Mouse (Mus musculus) cerebellum, adult 18-20 months (tissue): ENCODE data around the gene Hjurp.

Experiments used
- DNase-seq, 2 experiments: peaks; one replicate each; pipeline ENCODE4 v3.0.0; 2021

The Hjurp gene

DNA sequence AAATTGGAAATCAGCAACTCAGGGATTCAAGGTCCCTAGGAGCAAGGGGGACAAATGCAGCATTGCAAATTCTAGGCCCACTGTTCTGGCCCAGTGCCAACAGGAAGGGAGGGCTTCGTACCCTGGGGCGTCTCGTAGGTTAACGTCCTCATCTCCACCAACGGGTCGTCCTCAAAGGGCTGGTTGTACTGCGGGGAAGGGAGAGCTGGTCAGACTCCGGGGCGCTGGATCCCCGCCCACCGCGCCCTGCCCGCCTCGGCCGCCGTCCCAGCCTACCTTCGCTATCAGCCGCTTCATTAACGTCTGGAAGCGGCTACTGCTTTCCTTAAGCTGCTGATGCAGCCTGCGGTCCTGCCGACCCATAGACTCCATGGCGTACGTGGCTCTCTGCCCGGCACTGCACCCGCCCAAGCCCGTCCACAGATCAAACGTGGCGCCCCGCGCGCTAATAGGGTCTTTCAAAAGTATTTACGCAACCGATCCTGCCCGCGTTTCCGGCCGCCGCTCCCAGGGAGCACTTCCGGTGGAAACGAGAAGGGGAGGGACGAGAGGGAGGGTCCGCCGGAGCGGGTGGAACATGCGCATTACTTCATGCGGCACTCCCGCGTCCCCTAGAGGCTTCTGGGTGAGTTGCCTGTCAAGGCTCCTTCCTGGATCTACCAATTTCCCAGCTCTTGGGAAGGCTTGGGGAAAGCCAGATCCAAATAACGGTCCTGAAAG, at the start of gene Hjurp, which contains the start of gene Trpm8:
Gene Hjurp (minus strand): TSS at position 536 of the 720 bp plus-strand sequence.
Gene Trpm8 (plus strand): TSS at position 564 of the 720 bp plus-strand sequence.
- DNase-seq = peak; percentile 100

- DNase-seq = no peak
Observed at GRCm38 (mm10) chr1:88323101-88323500, 45.7 kb upstream of the Hjurp start.

GRCm38 (mm10) chr1:88322146-88322545, 44.7 kb upstream of the Hjurp start:
- DNase-seq = peak; percentile 58 to 74

- DNase-seq = no peak
Observed at GRCm38 (mm10) chr1:88320821-88321395, 43.5 kb upstream of the Hjurp start.

GRCm38 (mm10) chr1:88318531-88319060, 41.2 kb upstream of the Hjurp start:
- peak; percentile 91 to 93 for DNase-seq

- DNase-seq = no peak
Observed at GRCm38 (mm10) chr1:88317279-88317678, 39.8 kb upstream of the Hjurp start.

DNA sequence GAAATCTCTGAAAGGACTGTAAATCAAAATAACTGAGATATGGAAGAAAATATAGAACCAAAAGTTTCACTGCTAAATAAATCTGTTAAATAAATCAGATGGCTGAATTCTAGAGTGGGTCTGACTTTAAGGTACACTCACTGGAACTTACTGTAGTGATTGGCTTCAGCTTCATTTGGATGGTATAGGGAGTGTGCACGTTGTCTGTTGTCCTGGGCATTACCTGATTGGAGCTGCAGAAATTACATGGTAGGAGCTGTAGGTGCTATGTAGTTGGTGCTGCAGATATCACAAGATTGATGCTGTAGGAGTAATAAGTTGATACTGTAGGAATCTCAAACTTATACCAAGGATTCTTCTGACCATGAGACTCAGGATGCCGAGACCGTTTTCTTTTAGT, 32.9 kb upstream of the Hjurp start:
- no peak for DNase-seq

DNA sequence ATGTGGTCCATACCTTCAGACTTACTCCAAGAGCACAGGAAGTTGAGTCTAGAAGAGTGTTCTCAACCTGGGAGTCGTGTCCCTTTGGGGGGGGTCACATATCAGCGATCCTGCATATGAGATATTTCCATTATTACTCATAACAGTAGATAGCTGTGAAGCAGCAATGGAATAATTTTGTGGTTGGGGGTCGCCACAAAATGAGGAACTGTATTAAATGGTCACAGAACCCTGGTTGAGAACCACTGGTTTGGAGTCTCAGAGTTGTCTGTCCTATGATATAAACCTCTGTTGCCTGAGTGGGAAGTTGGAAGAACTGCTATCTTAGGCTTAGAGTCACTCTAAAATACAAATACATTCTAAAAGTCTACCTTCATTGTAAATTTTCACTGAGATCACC, 32.5 kb upstream of the Hjurp start:
- DNase-seq = no peak

- no peak for DNase-seq
Observed at GRCm38 (mm10) chr1:88309020-88309419, 31.6 kb upstream of the Hjurp start.

GRCm38 (mm10) chr1:88307180-88307579, 29.7 kb upstream of the Hjurp start:
- DNase-seq = no peak

- DNase-seq = no peak
Observed at GRCm38 (mm10) chr1:88306543-88306942, 29.1 kb upstream of the Hjurp start.

DNA sequence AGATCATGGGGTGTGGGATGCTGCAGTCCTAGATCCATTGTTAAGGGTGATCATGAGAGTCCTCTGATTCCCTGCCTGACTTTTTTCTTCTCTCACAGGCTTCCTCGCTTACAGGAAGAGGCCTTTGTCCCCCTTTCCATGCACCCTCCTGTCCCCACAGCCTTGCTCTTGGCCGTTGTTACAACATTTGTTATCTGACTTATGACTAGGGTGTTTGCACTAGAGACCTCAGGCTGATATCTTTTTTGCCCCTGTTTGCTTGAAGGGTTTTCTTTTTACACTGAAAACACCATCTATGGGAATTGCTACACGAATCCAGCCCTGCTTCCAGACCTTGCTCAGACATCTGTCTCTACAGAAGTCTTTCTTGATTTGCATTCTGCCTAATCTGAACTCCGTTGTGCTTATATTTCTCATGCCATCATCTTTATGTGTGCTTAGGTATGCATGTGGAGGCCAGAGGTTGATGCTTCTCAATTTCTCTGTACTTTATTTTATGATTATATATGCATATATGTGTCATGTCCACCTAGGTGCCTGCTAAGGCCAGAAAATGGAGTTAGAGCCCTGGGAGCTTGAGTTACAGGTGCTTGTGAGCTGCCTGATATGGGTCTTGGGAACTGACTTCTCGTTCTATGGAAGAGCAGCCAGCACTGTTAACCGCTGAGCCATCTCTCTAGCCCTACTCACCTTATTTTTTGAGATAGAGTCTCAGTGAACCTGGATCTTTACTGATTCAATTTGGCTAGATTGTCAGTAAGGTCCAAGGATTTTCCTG, 27.8 kb upstream of the Hjurp start:
- no peak for DNase-seq

DNA sequence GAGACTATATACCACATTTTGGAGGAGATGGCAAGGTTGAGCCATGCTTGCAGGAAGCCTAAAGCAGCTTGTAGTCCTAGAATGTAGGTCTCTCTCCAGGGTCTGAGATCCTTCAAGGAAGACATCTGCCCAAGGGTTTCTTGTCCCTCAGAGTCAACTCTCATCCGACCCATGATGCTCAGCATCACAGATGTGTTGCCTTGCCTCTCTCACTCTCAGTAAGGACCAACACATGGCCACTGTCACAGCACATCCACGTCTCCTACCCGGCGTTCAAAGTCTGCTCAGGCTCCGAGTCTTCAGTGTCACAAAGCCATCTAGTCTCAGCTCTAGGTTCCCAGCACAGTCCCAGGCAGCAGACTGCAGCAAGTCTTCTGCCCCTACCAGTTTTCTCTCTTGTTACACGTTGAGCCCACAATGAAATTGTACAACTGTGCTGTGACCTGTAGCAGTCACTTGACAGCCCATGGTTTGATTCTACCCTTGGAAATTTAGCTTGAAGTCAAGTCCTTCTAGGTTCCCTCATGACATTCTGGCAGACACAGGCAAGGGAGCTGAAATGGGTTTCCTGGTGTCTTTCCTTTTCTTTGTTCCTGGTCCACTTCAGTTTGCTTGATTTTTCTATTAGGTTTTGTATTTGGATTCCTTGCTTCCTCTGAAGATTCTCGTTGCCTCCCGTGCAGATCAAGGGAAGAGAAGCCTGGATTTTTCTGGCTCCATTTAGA, 27.0 kb upstream of the Hjurp start:
- DNase-seq = no peak

GRCm38 (mm10) chr1:88303762-88304161, 26.3 kb upstream of the Hjurp start:
- DNase-seq = no peak

GRCm38 (mm10) chr1:88302057-88302740, 24.8 kb upstream of the Hjurp start:
- no peak for DNase-seq

DNA sequence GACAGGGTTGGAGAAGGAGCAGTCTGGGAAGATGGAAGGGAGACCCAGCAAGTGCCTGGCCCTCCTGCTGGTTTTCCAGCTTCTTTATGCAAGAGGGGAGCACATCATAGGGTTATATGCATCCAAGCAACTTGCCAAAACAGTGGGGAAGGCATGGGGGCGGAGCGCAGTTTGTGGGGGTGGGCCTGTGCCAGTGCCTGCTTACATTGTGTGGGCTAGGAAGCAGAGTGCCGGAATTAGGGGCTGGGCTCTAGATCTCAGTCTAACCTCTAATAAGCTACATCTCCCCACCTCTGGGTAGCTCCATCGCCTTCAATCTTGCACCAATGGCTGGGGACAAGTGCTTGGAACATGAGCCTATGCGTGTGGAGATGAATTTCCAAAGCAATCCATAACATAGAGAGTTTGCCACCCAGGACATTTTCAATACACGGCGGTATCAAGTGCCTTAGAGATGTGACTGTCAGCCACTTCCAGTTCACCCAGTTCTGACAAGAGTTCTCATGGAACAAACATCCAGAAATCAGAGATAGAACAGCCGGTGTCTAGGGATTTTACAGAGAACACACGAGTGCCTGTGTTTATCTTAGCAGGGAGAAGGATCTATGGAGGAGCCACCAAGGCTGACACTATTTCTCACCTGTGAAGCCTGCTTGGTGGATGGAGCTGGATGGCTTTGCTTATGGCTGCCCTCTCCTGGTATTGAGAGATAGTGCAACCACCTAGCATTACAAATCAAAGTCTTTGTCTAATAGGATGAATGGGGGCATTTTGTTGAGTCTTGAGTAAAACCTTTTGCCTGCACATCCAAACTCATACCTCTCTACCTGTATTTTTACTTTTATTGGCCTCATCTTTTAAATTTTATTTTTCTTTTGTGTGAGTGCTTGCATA, 23.9 kb upstream of the Hjurp start:
- DNase-seq = no peak

DNA sequence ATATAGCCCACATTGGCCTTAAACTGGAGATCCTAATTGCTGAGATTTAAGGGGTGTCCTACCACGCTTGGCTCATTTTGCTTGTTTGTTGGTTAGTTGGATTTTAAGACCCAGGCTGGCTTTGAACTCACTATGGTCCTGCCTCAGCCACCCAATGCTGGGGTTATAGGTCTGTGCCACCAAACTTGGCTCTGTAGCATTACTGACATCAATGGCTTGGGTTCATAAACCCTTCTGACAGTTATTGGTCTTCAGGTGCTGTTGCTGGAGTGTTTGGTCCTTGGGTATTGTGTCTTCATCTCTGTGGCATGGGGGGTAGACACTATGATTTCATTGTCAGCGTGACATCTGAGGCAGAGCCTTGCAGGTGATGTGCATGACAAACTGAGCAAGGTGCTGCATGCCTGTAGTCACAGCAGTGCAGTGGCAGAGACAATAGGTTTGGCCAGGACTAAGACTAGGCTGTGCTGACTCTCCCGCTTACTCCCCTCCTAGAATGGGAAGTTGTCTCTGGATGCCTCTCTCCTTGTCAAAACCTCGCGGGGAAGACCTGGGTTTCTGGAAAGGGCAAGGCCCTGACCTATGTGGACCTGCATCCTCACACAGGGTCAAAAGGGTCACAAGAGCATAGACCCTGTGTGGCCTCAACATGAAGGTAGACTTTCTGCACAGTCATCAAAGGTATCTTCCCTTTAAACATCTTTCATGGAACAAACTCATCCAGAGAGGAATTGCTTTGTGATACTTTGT, 23.0 kb upstream of the Hjurp start:
- no peak for DNase-seq

DNA sequence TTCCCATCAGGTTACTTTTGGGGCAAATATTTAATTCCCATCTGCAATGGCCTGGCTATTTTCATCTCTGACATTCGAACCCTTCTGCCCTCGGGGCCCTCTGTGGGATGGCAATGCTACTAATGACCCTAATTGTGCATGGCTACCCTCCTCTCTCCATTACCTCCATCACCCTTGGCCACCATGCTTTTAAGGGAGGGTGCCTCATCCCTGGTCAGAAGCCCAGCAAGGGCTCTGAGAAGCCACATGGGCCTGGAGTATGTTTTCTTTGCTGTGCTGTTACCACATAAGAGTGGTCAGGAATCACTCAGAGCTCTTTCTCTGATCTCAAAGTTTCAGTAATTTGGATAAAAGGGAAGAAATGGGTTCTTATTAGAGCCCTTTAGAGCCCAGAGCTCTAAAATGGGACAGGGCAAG, 22.1 kb upstream of the Hjurp start:
- DNase-seq = no peak

DNA sequence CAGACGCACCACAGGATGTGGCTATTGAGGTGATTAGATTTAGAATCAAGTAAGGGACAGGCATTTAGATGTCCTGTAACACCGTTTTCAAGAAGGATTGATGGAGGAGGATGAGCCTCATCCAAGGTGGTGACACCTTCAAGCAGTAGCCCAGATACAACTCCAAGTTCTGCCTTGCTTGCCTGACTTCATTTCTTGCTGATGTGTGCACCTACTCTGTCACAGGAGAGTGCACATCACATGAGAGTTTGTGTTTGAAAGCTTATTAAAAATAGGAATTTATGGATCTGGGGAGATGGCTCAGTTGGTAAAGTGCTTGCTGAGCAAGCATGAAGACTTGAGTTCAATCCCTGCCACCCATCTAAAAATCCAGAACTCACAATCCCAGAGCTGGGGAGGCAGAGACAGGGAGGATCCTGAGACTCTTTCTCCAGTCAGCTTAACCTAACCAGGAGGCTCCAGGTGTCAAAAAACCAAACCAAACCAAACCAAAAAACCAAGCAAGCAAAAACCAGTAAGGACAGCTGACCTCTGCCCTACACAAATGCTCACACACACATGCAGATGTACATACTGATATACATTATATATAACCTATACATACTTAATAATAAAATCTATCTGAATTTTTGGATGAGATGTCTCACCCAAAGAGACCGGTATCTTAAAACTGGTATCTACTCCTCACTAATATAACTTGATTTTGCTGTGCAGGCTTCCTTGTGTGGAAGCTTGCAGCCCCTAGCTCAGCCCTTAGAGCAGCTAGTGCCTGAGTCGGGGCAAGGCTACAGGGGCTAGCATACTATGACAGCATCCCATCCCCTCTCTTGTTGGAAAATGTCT, 21.5 kb upstream of the Hjurp start:
- no peak for DNase-seq
